Mouse (Mus musculus) mesoderm, embryonic 11.5 days (tissue): ENCODE measurements at regions not wholly inside any gene's neighbourhood (a gene's known extent, or its start where the extent isn't known, plus 50 kb on each side); places are given as distances from the start of the nearest gene placed in this dataset.
A peak's percentile ranks its signal among the peaks of the same experiment; 100 is the strongest.

Experiments
- DNase-seq: peaks from one replicate; pipeline ENCODE4 v3.0.0-alpha.2; 2012; ENCODE audit warnings: low read depth, low spot score

- peak; percentile 81 for DNase-seq
These were observed 68.8 kb upstream of the Il12b start for GRCm38 (mm10) chr11:44330851-44331773.

- no peak for DNase-seq
These were observed 68.1 kb upstream of the Il12b start for GRCm38 (mm10) chr11:44331774-44332129.

- no peak for DNase-seq
These were observed 59.3 kb upstream of the Il12b start for GRCm38 (mm10) chr11:44340531-44340930.

- no peak for DNase-seq
These were observed 51.6 kb upstream of the Il12b start for GRCm38 (mm10) chr11:44348308-44348707.

- no peak for DNase-seq
These were observed 50.3 kb upstream of the Il12b start for GRCm38 (mm10) chr11:44349546-44349945.
